Mouse (Mus musculus): ENCODE results near the gene Aadat. TPM values are rescaled to one million over a fixed set of nuclear protein-coding genes. Genes with fewer than 3 reads are reported as not detected.
"Not testable (repeated sequence)": the region's sequence is repeated elsewhere in the genome, so short reads cannot be mapped to it uniquely, and the experiment has no call there.

Gene Aadat
- not detected in 2 replicates for total RNA-seq (2017)

- peak; percentile 98 for ATAC-seq (replicated peaks; ENCODE audit: low read depth, poor library complexity, severe bottlenecking)
These were observed at the start of gene Aadat for GRCm38 (mm10) chr8:60505653-60506521. TSS of gene Aadat (plus strand) at chr8:60505932.

DNA sequence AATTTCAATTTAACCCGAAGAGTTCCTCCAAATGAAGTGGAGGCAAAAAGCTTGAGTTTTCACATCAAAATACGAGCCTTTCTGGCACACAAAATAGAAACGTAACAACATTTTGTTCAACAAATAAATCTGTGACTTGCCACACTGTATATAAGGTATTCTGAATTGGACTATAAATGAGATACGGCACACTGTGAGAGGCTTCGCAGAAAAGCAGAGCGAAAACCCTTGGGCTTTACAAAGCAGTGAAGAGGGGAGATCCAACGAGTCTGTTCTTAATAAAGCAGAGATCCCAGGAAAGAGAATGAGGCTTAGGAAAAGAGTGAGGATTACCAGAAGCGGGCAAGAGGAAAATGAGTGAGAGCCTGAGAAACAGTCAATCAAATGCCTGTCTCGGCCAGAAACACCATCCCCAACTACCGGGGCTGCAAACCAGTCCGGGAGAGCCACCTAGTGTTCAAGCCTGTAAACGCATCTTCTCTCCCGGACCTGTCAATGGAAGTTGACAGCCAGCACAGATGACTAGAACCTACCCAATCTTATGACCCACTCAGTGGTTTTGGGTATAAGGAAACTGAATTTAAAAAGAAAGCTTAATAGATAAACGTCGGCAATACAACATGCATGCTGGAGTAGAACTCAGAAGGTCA is 38.9 kb upstream of the Aadat start:
- peak; percentile 93 for ATAC-seq (replicated peaks; ENCODE audit: low read depth, poor library complexity, severe bottlenecking)

DNA sequence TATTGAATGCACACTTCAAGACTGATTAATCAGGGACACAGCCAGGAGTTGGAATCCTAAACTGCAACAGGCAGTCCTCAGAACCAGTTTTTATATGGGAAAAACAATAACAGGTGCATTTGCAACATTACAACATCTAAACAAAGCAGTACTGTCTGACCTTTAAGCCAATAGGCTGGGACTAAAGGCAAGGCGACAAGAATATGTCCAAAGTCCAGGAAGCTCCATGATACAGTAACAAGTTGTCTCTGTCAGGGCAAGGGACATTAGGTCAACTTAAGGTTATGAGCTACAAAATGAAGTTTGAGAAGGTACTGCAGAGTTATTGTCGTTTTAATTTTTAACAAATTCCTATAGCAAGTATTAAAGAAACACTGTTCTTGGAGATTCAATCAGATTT is 15.6 kb upstream of the Aadat start:
- no peak for ATAC-seq (replicated peaks; ENCODE audit: low read depth, poor library complexity, severe bottlenecking)

DNA sequence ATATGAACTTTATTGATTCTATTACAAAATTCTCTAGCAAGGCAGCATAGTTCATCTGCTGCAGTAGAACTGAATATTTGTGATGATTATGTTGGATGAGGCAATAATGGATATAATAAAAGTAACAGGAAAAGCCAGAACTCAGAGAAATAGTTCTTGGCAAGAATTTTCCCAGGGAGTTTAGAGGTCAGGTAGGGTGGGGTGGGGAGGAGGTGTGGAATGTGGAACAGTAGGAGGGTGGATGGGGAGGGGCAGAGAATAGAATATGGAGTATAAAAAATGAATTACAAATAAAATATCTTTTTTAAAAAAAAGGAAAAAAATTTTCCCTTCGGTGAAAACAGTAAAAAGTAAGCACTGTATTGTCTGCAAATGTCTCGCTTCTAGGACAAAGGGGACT is 13.9 kb upstream of the Aadat start:
- ATAC-seq (replicated peaks; ENCODE audit: low read depth, poor library complexity, severe bottlenecking) = no peak

GRCm38 (mm10) chr8:60492471-60492870 is 13.3 kb upstream of the Aadat start:
- no peak for ATAC-seq (replicated peaks; ENCODE audit: low read depth, poor library complexity, severe bottlenecking)

GRCm38 (mm10) chr8:60494606-60495005 is 11.1 kb upstream of the Aadat start:
- ATAC-seq (replicated peaks; ENCODE audit: low read depth, poor library complexity, severe bottlenecking) = no peak

DNA sequence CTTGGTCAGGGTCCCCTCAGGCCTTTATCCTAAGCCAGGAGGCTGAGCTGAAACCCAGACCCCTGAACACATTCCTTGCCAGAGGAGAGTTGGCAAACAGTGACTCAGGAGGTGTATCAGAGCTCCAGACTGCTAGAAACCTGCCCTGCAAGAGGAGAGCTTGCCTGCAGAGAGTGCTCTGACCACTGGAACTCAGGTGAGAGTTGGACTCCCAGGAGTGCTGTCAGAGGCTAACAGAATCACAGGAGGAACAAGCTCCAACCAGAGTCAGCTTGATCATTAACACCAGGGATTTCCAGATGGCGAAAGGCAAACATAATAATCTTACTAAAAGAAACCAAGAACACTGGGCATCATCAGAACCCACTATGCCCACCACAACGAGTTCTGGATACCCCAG is 10.7 kb upstream of the Aadat start:
- ATAC-seq (replicated peaks; ENCODE audit: low read depth, poor library complexity, severe bottlenecking) = not testable (repeated sequence)

GRCm38 (mm10) chr8:60503098-60503497 is 2.6 kb upstream of the Aadat start, which contains the start of gene Gm10283:
TSS of gene Gm10283 (minus strand) at chr8:60503198.
- ATAC-seq (replicated peaks; ENCODE audit: low read depth, poor library complexity, severe bottlenecking) = no peak

- no peak for ATAC-seq (replicated peaks; ENCODE audit: low read depth, poor library complexity, severe bottlenecking)
These were observed 12.6 kb downstream of the Aadat start for GRCm38 (mm10) chr8:60518286-60518685.

DNA sequence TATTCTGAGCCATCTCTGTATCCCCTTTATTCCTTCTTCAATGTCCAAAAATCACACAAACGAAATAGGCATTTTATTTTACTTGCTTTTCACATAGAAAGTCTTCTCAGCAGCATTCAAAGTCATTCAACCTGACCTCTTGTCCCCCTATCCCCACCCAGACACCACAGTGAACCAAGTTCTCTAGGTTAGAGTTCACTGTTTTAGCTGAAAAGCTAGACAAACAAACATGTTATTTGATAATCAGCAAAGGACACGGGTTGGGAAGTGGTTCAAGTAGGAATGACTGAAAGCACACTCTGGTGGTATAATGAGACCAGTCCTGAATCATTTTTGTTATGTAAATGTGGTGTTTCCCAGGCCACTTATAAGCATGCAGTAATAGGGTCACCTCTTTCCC is 29.2 kb downstream of the Aadat start:
- ATAC-seq (replicated peaks; ENCODE audit: low read depth, poor library complexity, severe bottlenecking) = no peak

- no peak for ATAC-seq (replicated peaks; ENCODE audit: low read depth, poor library complexity, severe bottlenecking)
These were observed 61.1 kb downstream of the Aadat start for GRCm38 (mm10) chr8:60566783-60567182.

- ATAC-seq (replicated peaks; ENCODE audit: low read depth, poor library complexity, severe bottlenecking) = no peak
These were observed 71.5 kb downstream of the Aadat start for GRCm38 (mm10) chr8:60577231-60577630.

- ATAC-seq (replicated peaks; ENCODE audit: low read depth, poor library complexity, severe bottlenecking) = no peak
These were observed 77.6 kb downstream of the Aadat start for GRCm38 (mm10) chr8:60583369-60583768.

DNA sequence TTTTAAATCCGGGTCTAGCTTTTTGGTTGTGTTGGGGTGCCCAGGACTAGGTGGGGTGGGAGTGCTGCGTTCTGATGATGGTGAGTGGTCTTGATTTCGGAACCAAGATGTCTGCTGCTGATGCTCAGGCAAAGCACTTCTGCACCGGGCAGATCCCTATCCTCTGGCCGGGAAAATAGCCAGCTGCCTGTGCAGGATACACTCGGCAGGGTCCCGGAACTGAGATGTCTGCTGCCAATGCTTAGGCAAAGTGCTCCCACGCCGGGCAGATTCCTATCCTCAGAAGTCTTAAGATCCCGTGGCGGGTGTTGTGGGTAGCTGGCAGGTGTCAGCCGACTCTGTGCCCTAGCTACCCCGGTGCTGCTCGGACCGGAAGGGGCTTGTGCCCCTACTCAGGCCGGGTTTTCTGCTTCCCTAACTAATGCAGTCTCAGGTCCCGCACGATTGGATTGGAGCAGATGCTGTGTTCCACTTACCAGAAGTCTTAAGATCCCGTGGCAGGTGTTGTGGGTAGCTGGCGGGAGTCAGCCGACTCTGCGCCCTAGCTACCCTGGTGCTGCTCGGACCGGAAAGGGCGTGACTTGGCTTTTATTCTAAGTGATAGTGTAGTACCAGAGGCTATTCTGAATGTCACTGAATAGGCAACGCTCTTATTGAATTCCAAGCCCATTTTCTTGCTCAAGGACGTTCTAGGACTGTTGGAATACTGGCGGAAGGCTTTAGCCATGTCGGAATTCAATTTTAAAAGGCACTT is 85.8 kb downstream of the Aadat start:
- ATAC-seq (replicated peaks; ENCODE audit: low read depth, poor library complexity, severe bottlenecking) = not testable (repeated sequence)

GRCm38 (mm10) chr8:60594761-60595160 is 89.0 kb downstream of the Aadat start:
- ATAC-seq (replicated peaks; ENCODE audit: low read depth, poor library complexity, severe bottlenecking) = peak; percentile 56; the same call in 1 of the 2 replicates

Other genes starting within 250 kb of the Aadat start
- gene Gm10283, start 2.7 kb upstream of the Aadat start, total RNA-seq (2017) = not detected in 2 replicates
- 1.2 and 1.6 TPM in 2 replicates for gene Mfap3l, start 126.9 kb downstream of the Aadat start, total RNA-seq (2017)

All from common myeloid progenitor, adult 5-6 weeks (primary cell).